Mouse (Mus musculus) adrenal gland, adult 8-10 months (tissue): ENCODE measurements around the gene Endov. TPM values are rescaled to one million over a fixed set of nuclear protein-coding genes. Genes with fewer than 3 reads are reported as not detected.

Experiments
- DNase-seq: peaks from one replicate; pipeline ENCODE4 v3.0.0; 2022
- total RNA-seq, 4 experiments: library from RNA; stranded (reverse); gene quantifications; 2 replicates each; pipeline ENCODE4 v1.2.4; 2022

The Endov gene
- total RNA-seq, 4 experiments from 2014 or later = 23.8 to 31.3 (median 29.2) TPM

DNA sequence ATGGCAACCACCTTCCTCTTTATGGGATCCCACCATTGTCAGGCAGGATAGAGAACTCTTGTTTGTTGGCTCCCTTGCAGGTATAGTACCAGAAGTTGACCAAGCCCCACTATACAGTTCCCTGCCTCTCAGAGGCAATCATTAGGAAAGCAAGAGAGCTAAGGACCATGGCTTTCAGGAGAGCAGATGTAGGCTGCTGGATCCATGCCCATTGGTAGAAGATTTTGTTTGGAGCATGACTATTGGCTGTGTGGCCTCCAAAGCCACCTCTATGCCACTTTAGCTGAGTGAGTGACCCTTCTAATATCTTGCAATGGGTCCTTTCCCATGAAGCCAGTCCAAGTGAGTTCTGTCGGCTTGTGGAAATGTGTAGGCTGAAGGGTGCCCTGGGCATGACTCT is 28.2 kb downstream of the Endov start:
- DNase-seq = no peak

DNA sequence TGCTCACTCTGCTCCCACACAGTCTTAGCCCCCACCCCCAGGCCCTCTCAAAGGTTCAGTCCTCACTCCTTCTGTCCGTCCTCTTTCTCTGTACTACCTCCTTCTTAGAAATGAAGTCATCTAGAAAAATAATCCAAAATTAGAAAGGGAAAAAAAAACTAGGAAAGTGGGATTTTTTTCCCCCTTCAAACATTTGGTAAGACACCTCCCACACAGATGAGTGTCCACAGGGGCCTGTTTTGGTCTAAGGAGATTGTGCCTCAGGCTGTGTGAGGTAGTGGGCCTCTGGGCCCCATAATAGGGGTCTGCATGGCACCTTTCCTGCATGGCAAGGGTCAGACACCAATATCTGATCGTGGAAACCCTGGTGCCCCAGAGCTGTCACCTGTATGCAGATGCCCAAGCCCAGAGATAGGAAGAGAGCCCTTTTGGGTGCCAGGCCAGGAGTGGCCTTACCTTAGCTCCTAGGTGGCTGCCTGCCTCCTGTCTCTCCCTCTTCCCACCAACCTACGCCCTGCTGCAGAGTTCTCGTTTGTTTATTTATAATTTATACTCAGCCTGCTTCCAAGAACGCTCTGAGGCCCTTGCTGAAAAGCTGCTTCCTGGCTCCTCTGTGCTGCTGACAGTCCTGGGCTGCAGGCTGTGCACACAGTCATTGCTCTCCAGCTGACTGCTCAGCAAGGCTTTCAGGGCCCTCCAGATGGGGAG is 29.0 kb downstream of the Endov start:
- no peak for DNase-seq

DNA sequence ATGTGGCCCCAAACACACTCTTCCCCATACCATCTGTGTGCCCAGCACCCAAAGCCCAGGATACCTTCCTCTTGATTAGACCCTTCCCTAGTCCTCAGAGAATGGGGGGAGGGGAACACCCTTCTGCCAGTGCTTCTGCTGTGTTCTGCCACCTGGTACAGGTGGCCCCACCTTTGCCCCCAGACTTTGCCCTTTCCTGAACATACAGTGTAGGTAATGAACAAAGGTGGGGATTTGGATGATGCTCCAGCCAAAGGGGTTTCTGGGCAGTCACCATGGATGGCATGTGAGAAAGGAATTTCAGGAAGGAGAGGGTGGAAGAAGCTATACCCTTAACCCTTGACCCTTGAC is 29.5 kb downstream of the Endov start:
- no peak for DNase-seq

DNA sequence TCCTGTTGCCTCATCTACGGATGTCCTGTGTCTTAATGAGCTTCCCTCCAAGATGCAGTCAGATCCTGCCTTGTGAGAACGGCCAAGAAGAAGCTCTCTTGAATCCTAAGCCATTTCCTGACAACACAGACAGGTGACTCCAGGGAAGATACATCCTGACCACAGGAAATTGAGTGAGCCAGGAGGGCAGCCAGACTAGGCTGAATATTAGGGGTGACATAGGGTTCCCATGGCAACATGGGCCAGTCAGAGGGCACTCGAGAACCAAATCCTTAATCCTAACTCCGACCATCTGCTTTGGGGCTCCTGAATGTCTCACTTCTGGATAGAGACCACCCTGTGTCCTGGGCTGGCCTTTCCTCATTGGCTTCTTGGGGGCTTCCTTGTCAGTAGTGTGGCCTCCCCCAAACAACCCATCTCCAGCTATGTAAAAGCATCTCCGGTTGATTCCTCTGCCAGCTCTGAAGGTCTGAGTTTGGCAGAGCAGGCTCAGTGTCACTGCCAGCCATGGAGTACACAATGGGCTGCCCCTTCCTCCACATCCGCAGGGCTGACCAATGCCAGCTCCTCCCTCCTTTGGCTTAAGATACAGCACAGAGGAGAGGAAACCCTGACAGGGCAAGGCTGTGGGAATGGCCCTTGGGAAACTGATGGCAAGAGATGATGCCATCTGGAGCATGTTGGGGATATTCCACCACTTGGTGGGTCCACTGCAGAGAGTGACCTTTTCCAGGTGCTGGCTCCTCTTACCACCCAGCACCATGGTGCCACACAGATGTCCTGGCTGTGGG is 31.0 kb downstream of the Endov start:
- DNase-seq = no peak

DNA sequence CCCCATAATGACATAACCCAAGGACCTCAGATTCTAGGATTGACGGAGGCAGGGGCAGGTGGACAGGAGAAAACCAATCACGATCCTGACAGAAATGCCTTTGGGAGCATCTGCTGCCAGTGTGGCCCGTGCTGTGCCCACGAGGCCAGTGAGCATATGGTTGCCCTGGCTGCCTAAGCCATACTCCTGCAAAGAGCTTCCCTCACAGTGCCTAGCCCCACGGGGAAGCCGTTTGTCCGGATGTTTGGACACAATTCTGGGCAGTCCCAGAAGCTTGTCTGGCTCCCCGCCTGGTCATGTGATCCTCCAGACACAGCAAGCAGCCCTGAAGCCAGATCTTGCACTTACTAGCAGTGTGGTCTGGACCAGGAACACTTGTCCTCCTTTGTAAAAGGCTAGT is 31.6 kb downstream of the Endov start:
- peak; percentile 23 for DNase-seq

DNA sequence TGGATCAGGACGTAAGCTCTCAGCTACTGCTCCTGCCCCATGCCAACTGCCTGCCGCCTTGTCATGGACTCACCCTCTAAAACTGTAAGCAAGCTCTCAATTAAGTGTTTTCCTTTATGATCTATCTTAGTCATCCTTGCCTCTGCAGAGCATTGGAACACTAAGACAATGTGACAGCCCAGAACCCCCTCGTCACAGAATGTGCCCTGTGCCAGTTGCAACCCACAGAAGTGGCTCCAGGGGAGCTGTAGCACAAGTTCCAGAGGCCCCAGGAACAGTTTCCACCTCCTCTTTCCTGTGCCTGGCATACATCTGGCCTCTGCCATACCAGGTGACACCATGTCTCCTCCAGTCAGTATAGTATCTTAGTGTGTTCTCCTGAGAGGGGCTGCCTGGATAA is 32.2 kb downstream of the Endov start:
- DNase-seq = no peak

DNA sequence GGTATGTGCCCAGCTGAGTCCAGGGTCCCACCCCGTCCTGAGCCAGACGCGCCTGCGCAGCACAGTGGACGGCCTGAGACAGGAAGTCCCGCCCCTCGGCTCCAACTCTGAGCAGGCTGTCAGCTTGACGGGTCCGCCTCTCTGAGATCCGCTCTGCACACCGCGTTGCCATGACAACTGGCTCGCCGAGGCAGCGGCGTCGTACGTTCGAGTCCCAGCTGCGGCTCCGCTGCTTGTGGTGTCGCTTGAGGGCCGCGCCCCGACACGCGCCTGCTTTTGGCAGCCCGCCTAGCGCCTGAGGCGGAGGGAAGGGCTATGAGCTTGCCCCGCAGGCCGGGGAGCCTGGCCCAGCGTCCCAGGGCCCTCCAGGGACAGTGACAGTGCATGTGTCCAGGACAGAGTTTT is 33.4 kb downstream of the Endov start:
- peak; percentile 88 for DNase-seq

DNA sequence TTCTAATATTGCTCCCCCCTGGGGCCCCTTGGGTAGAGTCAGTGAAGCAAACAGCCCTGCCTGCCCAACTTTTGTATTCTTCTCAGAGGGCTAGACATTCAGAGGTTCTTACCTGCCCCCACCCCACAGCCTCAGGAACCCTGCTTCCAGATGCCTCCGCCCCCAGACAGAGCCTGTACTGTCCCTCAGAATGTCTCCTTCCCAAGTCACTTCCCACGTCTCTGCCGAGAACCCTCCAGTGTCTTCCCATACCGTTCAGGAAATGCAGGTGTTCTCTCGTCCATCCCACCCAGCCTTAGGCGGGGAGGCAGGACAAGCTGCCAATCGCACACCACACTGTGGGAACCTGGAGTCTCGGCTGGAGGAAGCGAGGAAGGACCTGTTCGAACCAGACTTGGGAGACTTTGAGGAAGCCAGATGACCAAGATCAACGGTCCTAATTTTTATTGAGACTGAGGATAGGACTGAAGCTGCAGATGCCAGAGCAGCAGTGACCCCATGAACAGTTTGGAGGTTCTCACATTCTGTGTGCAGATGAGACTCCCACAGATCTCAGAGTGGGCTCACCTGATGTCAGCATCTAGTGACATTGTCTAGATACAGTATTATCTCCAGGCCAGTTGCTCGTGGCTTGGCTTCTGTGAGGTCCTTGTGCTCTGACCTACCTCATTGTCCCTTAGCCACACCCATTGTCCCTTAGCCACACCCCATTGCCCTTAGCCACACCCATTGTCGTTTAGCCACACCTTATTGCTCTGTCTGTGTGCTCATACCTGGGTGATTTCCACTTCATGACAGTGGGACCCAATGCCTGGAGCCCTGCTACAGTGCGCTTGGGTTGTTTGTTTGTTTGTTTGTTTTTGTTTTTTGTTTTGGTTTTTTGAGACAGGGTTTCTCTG is 35.2 kb downstream of the Endov start:
- DNase-seq = no peak

DNA sequence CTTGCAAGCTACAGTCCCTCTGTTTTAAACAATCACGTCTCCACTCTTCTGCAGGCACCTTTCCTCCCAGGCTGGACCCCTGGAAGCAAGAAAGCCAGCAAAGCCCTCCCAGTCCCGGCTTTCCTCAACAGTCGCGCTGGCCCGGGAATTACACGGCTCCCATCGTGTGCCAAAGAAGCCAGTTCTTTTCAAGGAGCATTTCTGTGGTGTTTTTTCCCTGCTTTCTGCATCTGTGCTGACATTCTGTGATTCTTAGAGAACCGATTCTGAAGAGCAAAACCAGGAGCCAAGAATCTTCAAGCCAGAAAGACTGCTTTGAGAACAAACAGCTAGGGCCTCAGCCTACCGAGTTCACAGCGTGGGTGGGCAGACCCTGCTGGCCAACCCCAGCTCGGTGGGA is 37.8 kb downstream of the Endov start:
- DNase-seq = no peak

DNA sequence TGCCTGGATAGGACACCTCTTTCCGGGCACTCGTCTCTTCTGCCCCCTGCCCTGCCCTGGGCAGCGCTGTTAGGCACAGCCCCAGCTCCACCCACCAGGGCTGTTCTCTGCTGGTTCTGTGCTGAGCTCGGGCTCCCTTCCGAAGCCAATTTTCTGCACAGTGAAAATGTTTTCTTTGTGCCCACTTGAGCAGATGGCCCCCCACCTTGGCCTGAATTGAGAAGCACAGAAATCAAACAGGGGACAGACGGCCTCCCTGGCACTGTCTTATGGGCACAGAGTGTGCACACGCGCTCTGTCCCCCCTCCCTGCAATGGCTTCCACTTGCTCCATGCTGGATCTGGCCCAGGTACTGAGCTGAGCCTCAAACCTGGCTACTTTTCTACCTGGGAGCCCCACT is 41.3 kb downstream of the Endov start:
- DNase-seq = no peak

DNA sequence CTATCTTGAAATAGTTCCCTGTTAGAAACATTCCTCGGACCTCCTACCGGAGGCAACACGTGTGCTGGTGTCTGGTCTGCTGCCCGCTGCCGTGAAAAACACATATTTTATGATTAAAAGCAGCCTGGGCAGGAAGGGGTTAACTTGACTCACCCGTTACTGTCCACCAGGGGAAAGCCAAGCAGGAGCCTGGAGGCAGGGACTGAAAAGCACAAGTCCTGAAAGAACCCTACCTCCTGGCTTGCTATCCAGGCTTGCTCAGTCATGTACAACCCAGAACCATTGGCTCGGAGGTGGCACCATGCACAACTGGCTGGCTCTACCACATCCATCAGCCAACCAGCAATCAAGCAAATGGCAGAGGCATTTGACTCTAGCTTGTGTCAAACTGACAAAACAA is 42.6 kb downstream of the Endov start:
- DNase-seq = no peak

DNA sequence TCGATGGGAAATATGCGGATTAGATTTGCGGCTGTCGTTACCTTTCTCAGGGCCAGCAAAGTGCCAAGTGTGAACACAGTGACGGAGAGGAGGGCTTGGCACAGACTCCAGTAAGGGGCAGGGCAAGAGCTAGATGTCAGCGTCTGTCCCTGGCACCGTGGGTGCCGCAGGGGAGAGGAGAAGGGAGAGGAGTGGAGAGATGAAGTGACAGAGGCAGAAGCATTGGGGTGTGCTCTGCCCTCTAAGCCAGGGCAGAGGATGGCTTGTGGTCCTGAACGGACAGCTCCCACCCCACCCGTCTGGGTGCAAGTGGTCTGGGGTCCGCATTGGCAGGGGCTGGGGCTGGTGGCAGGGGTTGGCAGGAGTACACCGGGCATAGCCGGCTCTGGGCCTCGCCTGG is 48.8 kb downstream of the Endov start:
- no peak for DNase-seq

DNA sequence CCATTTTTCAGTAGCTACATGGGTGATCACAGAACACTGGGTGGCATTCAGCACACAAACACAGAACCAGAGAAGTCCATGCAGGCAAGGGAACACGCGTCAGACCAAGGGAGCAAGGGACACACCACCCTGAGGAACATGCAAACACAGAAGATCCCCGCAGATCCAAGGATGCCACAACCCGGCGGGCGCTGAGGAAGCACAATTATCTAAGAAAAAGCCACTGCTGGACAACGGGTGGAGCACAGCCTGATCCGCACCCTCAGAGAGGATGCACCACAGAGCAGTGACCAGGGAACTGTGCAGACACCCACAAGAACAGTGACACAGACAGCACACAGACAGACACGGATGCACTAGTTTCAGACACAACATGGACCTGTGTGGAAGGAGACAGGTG is 49.4 kb downstream of the Endov start:
- DNase-seq = no peak

DNA sequence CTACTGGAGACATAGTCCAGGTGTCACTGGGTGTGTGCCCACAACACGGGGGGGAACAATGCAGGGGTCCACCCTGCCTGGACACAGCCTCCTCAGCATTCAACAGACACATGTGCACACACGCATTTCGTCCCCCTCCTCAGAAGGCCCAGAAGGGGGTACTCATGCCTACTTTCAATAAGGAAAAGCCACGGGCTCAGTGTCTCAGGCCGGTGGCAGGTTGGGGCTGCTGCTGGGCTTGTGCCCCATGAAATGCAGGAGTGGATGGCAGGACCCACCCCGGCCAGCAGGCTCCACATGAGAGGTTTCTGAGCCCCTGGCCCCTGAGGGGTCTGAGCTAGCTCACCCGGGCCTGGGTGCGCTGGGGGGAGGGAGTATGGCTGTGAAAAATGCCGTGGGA is 49.9 kb downstream of the Endov start:
- DNase-seq = no peak

DNA sequence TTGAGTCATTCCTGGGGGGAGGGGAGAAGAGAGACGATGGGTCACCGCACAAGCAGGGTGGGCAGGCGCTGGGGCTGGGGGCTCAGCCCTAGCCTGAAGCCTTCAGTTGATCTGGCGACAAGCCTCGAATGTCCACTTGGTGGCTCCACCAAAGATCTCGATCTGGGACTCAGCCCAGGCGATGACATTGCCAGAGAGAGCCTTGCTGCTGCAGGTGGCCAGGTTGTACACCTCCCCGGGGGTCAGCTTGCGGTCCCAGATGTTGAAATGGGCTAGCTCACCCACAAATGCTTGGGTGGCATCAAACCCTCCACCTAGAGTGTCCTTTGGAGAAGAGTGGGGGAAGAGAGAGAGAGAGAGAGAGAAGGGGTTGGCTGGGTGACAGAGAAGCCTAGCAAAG is 51.2 kb downstream of the Endov start:
- no peak for DNase-seq

DNA sequence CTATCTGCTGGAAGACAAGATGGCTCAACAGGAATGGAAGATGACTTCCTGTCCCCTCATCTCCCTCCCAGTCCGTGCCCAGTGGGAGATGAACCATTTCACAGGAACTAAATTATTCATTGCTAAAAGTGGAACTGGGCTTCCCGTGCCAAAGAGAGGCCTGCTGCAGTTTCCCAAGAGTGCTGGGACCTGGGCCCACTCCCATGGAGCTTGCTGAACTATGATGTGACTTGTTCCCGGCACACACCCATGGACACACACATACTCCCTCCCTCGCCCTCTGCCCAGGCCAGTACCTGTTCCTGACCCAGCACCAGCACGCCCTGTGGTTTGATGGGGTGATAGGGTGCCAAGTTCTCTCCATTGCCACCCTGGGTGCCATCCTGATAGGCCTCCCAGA is 51.7 kb downstream of the Endov start:
- no peak for DNase-seq

DNA sequence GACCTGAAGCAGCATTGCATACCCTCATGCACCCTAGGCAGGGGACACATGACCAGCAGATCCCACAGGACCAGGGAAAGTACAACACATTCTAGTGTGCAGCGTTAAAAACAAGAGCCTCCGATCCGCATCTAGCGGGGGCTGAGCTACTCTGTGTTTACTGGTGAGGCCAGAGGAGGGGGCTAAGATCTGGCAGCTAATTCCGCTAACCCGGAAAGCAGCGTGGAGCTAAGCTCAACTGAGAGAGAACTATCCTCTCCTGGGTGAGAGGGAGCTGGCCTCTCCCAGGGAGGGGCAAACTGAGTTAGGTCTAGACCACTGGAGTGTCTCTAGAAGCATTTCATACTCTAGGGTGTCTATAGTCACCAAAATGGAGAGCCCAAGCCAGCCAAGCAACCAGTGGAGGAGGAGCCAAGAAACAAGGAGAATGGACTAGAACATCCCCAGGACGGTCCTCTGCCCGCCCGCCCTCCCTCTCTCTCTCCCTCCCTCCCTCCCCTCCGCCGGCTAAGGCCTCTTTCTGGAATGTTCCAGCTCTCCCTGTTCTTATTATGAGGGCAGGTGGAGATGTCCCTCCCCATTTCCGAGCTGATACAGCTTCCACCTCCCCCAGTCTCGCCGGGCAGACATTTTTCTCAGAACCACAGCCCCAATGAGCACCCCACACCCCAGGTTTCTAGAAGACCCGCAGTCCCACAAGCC is 52.8 kb downstream of the Endov start:
- no peak for DNase-seq

DNA sequence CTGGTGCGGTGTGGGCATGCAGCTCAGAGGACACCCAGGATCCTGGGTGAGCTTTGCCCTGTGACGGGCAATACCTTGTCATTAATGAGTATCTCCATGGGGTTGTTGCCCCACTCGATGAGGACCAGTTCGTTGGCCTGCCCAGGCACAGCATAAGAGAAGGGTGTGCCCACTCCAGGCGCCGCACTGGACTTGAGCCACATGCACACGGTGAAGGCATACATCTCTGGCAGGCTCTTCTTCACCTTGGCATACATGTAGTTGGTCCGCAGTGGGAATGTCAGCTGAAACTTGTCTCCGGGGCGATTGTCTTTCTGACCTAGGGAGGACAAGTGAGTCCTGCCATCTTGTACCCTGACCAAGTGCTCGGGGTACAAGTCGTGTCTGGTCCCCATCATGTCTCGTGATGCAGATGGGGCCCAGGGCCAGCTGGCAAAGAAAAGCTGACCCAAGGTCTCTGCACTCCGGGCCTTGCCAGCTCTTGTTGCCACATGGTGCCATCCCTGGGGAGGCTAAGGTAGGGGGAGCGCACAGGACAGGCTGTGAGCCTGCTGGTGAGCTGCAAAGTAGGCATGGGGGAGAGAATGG is 53.5 kb downstream of the Endov start:
- DNase-seq = no peak

DNA sequence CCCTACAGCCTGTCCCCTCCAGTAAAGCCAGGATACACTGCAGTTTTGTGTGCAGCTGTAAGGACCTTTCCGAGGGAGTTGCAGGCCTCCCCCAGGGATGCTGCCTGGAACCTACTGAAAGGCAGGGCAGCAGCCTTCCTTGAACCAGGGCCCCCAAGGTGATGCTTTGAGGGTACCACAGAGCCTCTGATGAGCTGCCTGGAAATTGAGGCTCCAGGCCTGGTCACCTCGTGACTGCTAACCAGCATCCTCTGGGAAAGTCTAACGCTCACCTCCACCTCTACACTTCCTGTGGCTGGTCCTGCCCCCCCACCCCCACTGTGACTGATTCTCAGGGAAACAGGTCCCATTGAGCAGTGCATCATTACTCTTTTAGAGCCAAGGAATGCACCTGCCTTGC is 54.1 kb downstream of the Endov start:
- DNase-seq = no peak

DNA sequence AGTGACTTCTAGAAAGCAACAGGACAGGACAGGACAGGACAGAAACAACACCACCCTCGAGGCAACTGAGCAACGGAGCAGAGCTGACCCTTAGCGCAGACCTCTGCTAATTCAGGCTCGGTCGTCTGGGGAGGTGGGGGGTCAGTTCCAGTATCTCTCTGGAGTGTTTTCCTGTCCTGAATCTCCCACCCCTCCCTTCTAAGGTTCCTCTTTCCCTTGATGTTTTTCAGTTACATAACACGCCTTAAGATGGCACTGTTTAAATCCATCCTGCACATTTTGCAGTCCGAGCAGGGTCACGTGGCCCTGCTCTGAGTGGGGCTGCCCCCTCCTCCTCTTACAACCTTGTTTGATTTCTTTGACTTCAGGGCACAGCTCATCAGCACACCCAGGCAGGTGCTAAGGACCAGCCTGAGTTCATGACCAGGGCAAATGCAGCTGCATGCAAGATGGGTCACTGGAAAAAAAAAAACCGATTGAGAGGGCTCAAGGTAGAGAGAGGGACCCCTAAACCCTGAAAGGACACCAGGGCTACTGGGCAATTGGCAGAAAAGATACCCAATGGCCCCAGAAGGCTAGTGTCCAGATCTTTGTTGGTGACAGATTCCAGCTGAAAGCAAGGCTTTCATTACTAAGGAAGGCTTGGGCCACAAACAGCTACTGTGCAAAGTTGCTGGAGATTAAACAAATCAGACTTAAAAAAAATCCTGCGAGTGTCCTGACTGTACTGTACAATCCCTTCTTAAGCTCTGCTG is 54.8 kb downstream of the Endov start:
- no peak for DNase-seq

DNA sequence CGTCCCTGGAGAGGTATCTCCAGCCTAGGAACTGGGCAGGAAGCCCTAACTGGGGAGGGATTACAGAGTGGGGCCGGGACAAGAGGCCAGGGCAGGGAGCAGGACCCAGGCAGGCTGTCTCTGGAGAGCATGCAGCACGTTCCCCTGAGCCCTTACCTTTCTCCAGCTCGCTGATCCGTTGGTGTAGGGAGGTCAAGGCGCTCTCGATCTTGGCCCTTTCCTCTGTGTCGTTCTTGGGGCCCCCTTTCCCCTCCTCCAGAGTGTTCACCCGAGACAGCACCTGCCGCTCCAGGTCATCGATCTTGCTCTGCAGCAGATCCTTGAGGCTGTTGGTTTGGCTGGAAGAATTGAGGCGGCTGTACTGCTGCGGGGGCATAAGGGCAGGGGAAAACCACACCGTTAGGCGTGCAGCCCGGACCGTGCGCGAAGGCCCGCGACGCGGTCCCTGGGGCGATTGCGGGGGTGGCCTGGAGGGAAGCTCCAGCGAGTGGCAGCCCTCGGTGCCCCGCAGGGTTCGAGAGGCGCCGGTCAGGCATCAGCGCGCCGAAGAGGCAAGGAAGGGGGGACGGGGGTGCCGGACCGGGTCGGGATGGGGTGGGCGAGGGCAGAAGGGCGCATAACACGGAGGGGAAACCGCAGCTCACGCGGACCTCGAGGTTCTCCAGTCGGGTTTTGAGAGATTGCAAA is 55.5 kb downstream of the Endov start:
- DNase-seq = no peak
